Mouse (Mus musculus): ENCODE measurements at regions not wholly inside any gene's neighbourhood (a gene's known extent, or its start where the extent isn't known, plus 50 kb on each side); places are given as distances from the start of the nearest gene placed in this dataset.

DNA sequence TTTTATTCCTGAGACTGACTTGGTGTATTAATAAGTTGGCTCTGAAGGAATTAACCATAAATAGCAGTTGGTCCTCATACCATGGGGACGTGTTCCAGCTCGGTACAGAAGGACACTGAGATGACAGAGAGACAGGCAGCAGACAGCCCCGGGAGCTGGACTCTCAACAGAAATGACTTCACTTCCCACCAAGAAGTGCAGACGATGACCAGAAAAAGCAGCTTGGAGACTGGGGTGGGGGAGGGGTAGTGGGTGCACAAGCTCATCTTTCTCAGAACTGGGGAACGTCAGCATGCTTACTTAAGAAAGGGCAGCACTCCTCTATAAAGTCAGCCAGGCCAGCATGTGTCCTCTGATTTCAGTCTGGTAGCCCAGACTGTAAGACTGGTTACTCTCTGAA is 518.9 kb downstream of the Fam19a5 start:
- no peak for TF ChIP-seq CTCF (IDR thresholded peaks at IDR 0.05; ENCODE audit: extremely low read depth, insufficient read length, insufficient replicate concordance, low read depth, low read length)
- no peak for TF ChIP-seq POLR2A (IDR thresholded peaks at IDR 0.05; ENCODE audit: low read depth, low read length)

Data from small intestine, adult 2 months (tissue).